Mouse (Mus musculus): Measurements from ENCODE around the gene Atad1. TPM values are rescaled to one million over a fixed set of nuclear protein-coding genes. Genes with fewer than 3 reads are reported as not detected.
"Not testable (repeated sequence)": the region's sequence is repeated elsewhere in the genome, so short reads cannot be mapped to it uniquely, and the experiment has no call there.

Gene Atad1
- polyA plus RNA-seq, 3 experiments from 2014 or later = 92.3 to 115 (median 99.8) TPM

DNA sequence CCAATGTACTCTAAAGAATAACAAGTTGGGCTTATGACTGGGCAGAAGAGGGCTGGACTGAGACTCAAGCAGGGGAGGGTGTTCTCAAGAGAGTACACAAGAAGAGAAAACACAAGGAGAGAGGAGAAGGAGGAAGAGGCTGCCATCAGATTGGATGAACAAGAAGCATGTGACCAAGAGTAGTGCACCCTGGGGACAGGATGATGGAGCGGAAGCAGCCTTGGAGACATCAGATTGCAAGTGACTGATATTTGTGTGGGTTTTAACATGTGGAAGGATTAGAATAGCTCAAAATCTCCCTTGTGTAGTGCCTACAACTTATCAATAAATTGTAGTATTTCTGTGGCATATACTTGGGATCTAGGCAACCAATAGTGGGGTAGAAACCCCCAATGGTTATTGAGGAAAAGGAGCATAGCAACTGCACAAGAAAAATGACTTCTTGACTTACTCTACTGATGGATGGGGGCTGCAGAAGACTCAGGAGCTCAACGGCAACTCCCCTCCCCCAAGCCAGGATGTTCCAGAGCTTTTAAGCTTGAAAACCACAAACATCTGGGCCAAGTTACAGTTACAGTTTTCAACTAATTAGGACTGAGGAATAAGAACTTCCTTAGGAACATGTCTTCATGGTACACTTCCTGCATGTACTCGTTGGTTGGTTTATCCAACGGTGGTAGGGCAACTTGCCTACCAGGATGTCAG lies 1.2 kb upstream of the Atad1 start:
- no peak for ATAC-seq

DNA sequence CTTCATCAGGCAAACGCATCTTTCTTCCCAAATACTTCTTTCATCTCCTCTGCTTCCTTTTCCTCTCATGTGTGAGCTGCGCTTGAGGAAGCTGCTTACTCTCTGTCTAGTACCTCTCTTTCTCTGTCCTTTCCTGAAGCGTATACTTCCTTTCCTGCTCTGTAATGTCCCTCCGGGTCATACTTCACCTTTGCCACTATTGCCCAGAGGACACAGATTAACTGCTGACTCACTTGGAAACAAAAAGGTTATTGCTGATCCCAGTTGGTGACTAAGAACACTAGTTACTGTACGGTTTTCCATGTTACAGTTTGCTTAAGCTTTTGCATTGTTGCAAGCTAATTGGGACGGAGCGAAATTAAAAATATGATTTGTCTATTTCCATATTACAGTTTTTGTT lies 1.7 kb downstream of the Atad1 start:
- no peak for ATAC-seq

DNA sequence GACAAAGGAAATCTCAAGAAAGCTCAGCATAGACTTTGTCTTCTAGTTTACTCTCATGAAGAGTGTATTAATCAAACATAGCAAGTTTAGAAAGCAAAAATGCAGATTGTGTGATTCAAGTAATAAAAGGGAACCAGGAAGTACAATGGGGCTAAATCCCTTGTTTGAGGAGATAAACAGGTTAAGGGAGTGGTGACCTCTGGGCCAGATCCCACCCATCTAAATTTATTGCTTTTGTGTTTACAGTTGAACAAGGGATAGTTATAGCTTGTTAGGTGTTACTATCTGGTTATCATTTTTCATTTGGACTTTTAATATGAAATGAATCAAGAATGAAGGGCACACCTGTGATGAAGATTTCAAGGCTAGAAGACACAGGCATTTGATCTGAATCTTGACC lies 6.7 kb downstream of the Atad1 start:
- no peak for ATAC-seq

DNA sequence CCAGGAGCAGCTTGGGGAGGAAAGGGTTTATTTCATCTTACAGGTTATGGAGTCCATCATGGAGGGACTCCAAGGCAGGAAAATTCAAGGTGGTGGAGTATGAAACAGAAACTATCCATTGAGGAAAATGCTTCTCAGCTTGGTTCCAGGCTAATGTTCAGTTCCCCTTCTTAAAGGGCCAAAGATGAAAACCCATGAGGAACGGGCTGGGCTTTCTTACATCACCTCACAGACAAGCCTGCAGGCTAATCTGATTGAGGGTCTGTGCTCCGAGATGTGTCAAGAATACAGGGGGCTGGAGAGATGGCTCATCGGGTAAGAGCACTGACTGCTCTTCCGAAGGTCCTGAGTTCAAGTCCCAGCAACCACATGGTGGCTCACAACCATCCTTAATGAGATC lies 9.8 kb downstream of the Atad1 start:
- no peak for ATAC-seq

DNA sequence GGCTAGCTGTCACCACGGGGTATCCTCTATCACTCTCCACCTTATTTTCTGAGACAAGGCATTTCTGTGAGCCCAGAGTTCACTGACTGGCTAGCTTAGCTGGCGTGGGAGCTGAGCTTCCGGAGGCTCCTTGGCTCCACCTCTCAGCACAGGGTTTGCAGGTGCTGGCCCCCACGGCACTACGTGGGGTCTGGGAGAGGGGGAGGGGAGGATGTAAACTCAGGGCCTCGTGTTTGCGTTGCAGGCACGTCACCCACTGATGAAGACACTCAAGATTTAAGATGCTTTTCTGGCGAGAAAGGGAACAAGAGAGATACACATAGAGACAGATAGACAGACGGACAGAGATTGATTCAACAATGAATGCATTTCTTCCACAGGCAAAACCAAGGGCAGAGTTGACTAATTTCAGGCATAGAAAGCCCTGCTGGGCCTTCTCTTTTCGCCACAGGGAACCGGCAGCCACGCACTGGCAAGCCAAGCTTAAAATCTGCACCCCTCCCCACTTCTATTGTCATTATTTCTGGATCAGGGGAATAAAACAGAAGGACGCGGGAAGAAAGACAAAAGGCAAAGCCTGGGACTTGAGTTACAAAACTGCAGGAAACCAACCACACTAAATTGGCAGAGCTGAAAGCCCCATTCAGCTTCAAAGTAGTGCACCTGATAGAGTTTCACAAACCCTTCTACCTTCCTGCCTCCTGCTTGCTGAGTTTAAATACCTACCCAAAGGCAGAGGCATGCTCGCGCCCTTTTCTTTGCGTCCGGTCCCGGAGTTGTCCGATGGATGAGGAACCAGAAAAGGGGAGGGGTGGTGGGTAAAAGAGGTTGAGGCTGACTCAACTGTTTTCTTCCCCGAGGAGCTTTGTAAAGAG lies 12.9 kb downstream of the Atad1 start:
- ATAC-seq = peak; percentile 60

DNA sequence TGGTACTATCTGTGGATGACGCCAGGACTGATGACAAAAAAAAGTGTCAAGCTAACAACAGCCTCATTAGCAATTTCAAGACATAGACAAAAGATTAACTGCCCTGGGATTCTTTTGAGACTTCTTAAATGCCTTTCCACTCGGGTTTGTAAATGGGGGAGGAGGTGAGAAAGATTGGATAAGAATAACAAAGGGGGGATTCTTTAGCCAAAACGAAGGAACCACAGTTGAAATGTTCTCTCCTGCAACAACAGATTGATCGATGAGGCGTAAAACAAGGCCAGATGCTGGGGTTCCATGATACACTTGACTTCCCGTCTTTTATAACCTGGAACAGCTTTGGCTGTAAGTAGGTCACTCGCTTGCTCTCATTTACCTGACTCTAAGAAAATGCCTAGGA lies 15.8 kb downstream of the Atad1 start:
- ATAC-seq = no peak

DNA sequence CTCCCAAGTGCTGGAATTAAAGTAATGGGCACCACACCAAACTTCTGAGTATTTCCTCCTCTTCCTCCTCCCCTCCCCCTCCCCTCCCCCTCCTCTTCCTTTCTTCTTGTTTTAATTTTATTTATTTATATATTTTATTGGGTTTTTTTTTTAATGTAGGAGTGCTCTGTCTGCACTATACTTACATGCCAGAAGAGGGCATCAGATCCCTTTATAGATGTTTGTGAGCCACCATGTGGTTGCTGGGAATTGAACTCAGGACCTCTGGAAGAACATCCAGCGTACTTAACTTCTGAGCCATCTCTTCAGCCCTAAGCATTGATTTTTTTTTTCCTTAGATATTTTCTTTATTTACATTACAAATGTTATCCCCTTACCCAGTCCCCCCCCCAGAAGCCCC lies 19.3 kb downstream of the Atad1 start:
- ATAC-seq = no peak

DNA sequence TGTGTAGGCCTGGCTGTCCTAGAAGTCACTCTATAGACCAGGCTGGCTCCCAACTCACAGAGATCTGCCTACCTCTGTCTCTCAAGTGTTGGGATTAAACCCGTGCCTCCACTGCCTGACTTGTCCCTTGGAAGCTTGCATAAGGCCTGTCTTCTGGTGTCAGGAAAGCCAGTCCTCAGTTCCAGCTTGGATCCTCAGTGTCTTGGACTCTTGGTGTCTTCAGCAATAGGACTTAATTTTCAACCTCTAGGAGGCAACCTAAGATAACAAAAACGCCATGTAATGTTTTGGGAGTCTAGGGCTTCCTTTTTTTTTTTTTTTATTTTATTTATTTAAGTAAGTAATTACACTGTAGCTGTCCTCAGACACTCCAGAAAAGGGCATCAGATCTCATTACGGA lies 22.0 kb downstream of the Atad1 start:
- ATAC-seq = no peak

DNA sequence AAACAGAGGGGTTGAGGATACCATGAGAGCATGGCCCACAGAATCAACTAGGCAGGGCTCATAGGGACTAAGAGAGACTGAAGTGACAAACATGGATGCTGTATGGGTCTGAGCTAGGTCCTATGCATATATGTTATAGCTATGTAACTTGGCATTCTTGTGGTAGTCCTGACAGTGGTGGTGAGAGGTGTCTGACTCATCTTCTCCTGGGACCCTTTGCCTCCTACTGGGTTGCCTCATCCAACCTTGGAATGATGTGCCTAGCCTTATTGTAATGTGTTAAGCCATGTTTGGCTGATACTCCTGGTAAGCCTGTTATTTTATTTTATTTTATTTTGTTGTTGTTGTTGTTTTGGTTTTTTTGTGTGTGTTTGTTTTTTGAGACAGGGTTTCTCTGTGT lies 23.9 kb downstream of the Atad1 start:
- no peak for ATAC-seq

DNA sequence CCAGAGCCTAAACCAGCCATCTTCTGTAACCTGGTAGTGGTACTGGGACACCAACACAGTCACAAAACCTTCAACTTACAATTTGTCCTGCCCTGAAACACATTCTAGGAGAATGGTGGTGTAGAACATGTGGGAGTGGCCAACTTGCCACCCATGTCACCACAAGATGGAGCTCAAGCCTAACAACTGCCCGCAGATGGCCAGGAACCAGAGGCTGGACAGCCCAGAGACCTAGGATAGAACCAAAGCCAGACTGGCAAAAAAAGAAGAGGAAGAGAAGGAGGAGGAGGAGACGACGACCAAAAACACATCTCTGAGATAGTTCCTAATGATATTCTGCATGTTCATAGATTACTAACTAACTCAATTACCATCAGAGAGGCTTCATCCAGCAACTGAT lies 24.4 kb downstream of the Atad1 start:
- ATAC-seq = no peak

DNA sequence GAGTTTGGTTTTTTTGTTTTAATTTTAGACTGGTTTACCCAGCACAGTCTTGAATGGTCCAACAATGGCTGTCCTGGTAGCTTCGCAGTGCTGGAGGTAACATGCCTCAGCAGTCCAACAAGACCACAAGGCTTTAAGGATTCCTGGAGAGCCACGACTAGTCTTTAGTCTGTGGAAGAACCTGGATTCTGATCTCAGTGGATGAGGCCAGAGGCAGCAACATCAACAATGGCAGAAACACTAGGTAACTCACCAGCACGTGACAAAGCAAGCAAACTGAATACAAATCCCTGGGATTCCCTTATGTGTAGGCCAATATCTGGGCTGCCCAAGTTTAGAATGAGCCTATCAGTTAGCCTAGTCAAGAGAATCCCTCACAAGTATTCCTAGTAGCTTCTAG lies 26.1 kb downstream of the Atad1 start:
- no peak for ATAC-seq

DNA sequence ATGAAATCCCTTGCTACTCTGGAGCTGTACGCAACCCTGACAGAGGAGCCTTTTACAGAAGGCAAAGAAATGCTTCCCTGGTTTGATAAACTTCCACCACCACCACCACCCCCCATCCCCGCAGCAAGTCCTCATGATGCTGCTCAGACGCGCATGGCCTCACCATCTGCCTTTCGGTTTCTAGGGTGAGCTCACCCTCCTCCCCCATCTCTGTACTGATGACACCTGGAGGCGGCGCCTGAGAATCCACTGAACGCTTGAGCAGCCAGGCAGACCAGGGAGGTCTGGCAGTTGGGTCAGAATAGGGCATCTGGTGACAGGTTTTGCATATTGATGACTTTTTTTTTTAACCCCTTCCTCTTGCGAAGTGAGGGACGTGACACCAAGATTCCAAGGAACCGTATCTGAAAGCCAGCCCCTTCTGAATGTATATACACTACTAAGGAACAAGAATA lies 27.0 kb downstream of the Atad1 start:
- peak; percentile 87 for ATAC-seq

DNA sequence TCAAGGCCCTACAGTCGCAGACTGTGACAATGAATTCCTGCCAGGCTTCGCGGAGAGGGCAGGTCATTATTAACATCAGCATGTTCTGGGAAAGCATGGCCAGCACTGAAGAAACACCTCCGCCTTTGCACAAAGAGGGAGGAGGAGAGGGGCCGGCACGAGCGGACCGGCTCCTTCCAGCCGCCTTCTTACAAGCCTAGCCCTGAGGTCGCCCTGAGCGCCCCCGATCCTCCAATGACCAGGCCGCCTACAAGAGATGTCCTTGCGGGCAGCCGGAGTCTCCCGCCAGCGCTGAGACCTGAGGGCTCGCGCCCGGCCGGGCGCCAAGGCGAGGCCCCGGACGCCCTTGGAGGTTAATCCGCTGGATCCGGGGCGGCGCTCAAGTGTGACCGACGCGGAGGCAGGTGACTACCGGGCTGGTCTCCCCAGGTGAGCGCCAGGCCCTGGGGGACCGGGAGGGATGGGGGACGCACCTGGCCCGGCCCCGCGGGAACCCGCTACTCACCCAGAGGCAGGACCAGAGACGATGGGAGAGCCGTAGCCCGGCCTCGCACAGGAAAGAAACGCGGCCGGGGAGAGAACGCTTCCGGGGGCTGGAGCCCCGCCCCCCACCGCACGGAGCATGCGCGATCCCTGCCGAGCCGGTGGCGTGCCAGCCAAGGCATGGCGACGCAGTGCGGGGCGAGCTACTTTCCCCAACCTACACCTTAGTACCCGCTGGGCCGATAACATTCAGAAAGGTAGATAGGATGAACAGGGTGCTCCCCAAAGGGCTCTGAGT lies 27.6 kb downstream of the Atad1 start:
- peak; percentile 80 for ATAC-seq

DNA sequence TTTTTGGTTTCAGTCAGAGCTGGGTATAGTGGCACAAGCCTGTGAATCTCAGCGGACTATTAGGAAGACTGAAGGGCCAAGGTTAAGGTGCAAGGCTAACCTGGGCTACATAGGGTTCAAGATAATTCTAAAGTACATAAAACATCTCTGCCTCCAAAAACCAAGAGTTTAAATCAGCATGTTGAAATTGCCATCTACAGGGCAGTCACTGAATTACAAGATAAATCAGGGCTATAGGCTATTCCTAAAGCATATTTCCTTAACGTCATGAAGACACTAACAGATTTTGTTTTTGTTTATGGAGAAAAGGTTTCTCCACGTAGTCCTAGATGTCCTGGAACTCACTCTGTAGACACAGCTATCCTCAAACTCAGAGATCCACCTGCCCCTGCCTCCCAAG lies 29.3 kb downstream of the Atad1 start:
- peak; percentile 18 for ATAC-seq

DNA sequence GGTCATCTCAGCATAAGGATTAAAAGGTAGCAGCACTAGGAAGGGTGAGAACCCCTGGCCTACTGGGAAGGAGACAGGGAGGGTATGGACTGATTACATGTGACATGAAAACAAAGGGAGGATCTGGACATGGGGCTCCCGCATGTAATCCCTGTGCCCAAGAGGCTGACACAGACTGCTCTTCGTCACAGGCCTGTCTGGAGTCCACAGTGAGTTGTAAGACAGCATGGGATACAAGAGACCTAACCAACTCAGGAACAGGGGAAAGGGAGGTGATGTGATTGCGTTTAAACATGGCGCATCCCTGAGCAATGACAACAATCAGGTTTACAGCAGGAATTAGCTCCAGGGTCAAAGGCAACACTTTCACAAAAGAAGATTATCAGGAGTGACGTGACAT lies 30.6 kb downstream of the Atad1 start:
- no peak for ATAC-seq

DNA sequence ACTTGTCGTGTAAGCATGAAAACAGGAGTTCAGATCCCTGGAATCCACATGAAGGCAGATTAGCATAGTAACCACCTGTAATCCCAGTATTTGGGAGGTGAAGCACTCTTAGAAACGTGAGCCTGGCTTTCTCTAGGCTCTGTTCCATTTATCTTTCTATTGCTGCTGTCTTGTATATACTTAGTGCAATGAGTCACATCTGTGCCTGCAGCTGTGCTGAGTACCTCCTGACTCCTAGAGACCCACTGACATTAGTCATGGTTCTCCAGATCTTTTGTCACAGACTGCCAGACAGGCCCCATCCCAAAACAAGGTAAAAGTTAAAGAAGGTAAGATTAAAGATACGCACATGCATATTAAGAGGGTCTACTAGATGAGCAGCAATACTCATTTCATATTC lies 37.4 kb downstream of the Atad1 start:
- no peak for ATAC-seq

DNA sequence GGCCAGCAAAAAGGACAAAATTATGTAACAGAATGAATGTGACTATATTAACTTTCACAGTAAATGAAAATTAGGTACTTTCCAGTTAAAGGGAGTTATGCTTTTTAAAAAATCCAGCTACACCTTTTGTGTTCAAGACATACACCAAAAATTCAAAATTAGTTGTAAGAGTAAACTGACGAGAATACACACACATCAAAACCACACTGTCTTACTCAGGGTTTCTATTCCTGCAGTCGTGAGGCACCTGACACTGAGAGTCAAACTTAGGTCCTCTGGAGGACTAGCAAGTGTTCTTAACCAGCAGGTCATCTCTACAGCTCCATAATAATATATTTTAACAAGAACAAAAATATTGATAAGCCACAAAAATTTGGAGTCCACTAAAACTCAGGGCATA lies 42.9 kb downstream of the Atad1 start:
- ATAC-seq = no peak

DNA sequence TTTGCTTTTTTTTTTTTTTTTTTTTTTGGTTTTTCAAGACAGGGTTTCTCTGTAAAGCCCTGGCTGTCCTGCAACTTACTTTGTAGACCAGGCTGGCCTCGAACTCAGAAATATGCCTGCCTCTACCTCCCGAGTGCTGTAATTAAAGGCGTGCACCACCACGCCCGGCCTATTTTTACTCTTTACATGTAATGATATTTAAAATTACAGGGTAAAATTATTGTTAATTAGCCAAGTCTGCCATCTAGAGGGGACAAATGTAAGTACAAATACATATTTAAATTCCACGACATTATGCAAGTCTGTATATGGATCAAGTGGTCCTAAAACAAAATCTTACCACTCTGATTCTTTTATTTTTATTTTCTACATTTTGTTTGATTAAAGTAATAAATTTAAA lies 49.9 kb downstream of the Atad1 start:
- peak; percentile 50 for ATAC-seq

DNA sequence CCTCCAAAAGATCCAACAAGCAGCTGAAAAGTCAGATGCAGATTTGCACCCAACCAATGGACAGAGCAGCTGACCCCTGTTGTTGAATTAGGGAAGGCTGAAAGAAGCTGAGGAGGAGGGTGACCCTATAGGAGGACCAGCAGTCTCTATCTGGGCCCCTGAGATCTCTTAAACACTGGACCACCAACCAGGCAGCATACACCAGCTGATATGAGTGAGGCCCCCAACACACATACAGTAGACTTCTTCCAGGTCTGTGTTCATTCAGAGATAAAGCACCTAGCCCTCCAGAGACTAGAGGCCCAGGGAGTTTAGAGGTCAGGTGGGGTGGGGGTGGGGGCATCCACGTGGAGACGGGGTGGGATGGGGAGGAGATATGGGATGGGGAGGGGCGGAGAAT lies 51.4 kb downstream of the Atad1 start:
- ATAC-seq = not testable (repeated sequence)

DNA sequence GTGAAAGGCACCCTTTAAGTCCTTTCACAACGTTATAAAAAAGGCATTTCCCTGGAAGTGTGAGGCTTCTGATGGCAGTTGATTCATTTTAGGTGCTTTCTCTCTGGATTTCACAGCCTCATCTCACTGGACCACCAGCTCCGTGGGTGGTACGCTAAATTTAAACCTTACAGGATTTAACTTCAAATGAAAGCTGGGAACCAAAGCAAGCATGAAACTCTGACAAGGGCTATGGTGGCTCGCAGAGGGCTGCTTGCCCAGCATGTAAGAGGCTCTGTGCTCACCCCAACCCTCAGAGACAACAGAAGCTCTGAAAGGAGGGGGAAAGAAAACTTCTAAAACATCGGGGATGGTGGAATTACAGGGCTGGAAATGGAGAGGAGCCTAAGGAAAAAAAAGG lies 51.9 kb downstream of the Atad1 start:
- ATAC-seq = no peak

DNA sequence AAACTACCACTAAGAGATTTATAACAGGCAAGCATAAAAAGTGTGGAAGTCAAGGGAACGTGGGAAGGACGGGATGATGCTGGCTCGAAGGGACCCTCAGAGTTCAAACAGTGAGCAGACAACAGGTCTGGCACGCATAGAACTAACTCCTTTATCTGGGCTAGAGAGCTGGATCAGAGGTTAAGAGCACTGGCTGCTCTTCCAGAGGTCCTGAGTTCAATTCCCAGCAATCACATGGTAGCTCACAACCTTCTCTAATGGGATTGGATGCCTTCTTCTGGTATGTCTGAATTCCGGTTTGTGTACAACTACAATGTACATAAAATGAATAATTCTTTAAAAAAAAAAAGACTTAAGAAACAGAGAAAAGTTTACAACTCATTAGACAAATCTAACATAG lies 56.5 kb downstream of the Atad1 start:
- ATAC-seq = no peak

DNA sequence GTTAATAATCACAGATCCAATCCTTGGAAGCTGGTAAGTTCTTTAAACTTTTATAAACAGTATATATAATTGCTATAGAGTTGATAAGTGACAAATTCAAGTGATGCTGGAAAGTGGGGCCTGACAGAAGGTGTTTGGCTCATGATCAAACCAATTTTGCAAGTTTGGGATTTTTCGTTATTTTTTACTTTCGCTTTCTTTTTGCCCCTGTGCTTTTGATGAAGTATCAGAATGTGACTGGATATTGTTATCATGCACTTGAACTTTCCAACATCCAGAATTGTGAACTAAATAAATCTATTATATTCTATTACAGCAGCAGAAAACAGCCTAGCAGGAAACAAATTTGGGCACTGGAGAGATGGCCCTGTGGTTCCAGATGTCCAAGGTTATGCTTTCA lies 58.7 kb downstream of the Atad1 start:
- peak; percentile 48 for ATAC-seq

DNA sequence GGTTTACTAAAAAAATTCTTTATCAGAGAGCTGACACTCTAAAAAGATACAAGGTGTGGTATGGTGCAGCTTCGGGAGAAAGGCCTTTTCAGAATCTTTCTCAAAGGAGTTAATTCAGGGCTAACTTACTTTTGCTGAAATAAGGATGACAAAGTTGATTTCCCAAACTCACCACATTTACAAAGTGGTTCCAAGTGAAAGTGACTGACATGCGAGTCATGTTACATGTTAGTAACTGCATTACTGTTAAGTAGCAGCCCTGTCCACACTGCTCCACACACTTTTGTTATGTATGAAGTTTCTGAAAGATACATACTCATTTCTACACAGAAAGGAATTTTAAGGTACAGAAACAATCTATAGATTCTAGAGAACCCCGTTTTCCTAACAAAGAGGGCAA lies 63.8 kb downstream of the Atad1 start:
- ATAC-seq = no peak

Measured in inflammation-experienced regulatory T-cells, adult 6 months (primary cell).